Mouse (Mus musculus): ENCODE data around the gene 4930402H24Rik. TPM values are rescaled to one million over a fixed set of nuclear protein-coding genes. Genes with fewer than 3 reads are reported as not detected.

The 4930402H24Rik gene
- polyA plus RNA-seq, 1 experiment, result 67.2 TPM

DNA sequence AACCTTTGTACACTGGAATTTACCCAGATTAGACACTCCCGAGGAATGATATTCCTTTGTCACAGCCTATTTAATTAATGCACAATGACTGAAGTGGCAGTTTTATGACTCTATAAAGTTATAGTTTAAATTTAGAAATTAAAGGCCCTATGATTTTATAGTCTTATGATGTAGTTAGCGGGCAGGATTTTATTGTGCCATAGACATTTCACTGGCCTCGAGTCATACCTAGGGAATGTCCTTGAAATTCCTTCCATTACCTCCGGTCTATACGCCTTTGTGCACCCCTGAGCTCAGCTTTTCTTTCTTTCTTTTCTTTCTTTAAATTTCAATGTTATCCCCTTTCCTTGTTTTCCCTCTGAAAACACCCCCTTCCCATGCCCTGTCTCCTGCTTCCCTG, 35.3 kb downstream of the 4930402H24Rik start:
- TF ChIP-seq CTCF (IDR thresholded peaks at IDR 0.05; ENCODE audit: borderline replicate concordance, insufficient read depth, low read length), result no peak
- TF ChIP-seq POLR2A (IDR thresholded peaks at IDR 0.05; ENCODE audit: low read depth, low read length), result no peak
- peaks cover 3% of the 10 kb centered on the region; the same call in 1 of the 2 replicates for H3K4me1 ChIP-seq (ENCODE audit: control insufficient read depth, insufficient read depth, low read length)
- no peak overlapping the region for H3K27ac ChIP-seq (ENCODE audit: insufficient read depth, low read length)
- H3K4me3 ChIP-seq (ENCODE audit: insufficient read depth, low read length), result no peak overlapping the region

DNA sequence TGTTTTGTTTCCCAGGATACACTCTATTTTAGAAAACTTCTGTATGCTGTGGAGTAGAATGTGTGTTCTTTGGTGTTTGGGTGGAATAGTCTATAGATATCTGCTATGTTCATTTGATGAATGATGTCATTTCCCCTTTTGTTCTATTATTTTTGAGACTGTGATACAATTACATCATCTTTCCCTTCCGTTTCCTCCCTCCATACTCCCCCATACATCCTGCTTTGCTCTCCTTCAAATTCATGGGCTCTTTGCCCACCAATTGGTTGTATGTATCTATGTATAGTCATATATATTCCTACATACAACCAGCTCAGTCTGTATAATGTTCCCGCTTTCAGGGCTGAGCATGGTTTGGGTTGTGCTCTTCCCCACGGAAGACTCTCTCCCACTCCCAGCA, 44.1 kb downstream of the 4930402H24Rik start:
- no peak overlapping the region for H3K4me3 ChIP-seq (ENCODE audit: insufficient read depth, low read length)
- TF ChIP-seq CTCF (IDR thresholded peaks at IDR 0.05; ENCODE audit: borderline replicate concordance, insufficient read depth, low read length) (no peak), POLR2A (IDR thresholded peaks at IDR 0.05; ENCODE audit: low read depth, low read length) (no peak)
- no peaks in the 10 kb centered on the region for H3K4me1 ChIP-seq (ENCODE audit: control insufficient read depth, insufficient read depth, low read length)
- H3K27ac ChIP-seq (ENCODE audit: insufficient read depth, low read length), result no peak overlapping the region

DNA sequence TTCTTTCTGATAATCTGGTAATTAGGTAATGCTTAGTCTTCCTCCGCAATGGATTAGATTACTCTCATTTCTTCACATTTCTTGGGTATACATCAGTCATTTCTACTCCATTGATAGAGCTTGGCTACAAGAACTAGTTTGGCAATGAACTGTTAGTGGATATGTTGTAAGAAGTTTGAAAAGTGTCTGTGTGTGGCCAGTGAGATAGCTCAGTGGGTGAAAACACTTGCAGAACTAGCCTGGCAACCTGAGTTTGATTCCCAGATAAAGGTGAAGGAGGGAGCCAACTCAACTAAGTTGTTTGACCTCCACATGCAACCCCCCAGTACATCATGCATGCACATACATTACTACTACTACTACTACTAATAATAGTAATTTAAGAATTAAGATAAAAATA, 53.2 kb downstream of the 4930402H24Rik start:
- TF ChIP-seq CTCF (IDR thresholded peaks at IDR 0.05; ENCODE audit: borderline replicate concordance, insufficient read depth, low read length) (no peak), POLR2A (IDR thresholded peaks at IDR 0.05; ENCODE audit: low read depth, low read length) (no peak)

DNA sequence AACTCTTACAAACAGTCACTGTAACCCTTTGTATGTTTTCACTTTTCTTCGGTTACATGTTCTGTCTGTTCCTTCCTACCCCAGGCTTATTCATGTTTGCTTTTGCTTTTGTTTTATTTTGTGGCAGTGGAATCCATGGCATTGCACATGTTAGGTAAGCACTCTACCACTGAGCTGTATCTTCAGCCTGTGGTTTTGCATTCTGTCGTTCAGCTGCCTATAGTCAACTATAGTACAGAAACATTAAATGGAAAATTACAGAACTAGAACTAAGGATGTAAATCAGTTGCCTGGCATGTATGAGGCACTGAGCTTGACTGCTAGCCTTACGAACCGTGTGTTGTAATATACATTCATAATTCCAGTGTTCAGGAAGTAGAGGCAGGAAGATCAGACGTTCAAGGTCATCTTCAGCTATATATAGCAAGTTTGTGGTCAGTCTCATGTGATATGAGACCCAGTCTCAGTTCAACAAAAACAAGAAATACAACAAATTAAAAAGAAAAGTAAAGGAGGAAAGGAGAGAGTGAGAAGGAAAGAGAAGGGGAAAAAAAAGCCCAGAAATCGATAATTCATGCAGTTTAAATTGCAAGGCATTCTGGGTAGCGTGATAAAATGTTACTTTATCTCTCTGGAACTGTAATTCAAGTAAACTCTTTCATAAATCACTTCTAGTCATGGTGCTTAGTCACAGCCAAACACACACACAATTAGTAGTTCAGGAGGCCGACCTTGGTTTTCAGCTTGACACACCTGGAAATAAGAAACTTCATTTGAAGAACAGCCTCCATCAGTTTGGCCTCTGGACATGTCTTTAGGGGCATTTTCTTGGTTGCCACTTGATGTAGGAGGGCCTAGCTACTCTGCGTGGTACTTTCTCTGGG, 54.6 kb downstream of the 4930402H24Rik start:
- TF ChIP-seq POLR2A (IDR thresholded peaks at IDR 0.05; ENCODE audit: low read depth, low read length), result no peak
- TF ChIP-seq CTCF (IDR thresholded peaks at IDR 0.05; ENCODE audit: borderline replicate concordance, insufficient read depth, low read length), result no peak
- no peaks in the 10 kb centered on the region for H3K4me1 ChIP-seq (ENCODE audit: control insufficient read depth, insufficient read depth, low read length)
- no peak overlapping the region for H3K4me3 ChIP-seq (ENCODE audit: insufficient read depth, low read length)
- H3K27ac ChIP-seq (ENCODE audit: insufficient read depth, low read length), result no peak overlapping the region

More for the DNA sequence above, 53.2 kb downstream of the 4930402H24Rik start:
- Histone ChIP-seq H3K4me1 (ENCODE audit: control insufficient read depth, insufficient read depth, low read length) (no peaks in the 10 kb centered on the region), H3K27ac (ENCODE audit: insufficient read depth, low read length) (no peak overlapping the region), H3K4me3 (ENCODE audit: insufficient read depth, low read length) (no peak overlapping the region)

- Histone ChIP-seq H3K27ac (ENCODE audit: insufficient read depth, low read length) (no peak overlapping the region), H3K4me3 (ENCODE audit: insufficient read depth, low read length) (no peak overlapping the region), H3K4me1 (ENCODE audit: control insufficient read depth, insufficient read depth, low read length) (no peaks in the 10 kb centered on the region)
- TF ChIP-seq POLR2A (IDR thresholded peaks at IDR 0.05; ENCODE audit: low read depth, low read length) (no peak), CTCF (IDR thresholded peaks at IDR 0.05; ENCODE audit: borderline replicate concordance, insufficient read depth, low read length) (no peak)
Observed at GRCm38 (mm10) chr2:130849688-130850087, 56.5 kb downstream of the 4930402H24Rik start.

GRCm38 (mm10) chr2:130848313-130848712, 57.9 kb downstream of the 4930402H24Rik start:
- Histone ChIP-seq H3K27ac (ENCODE audit: insufficient read depth, low read length) (no peak overlapping the region), H3K4me1 (ENCODE audit: control insufficient read depth, insufficient read depth, low read length) (no peaks in the 10 kb centered on the region), H3K4me3 (ENCODE audit: insufficient read depth, low read length) (no peak overlapping the region)
- TF ChIP-seq POLR2A (IDR thresholded peaks at IDR 0.05; ENCODE audit: low read depth, low read length), result no peak

- no peaks in the 10 kb centered on the region for H3K4me1 ChIP-seq (ENCODE audit: control insufficient read depth, insufficient read depth, low read length)
- H3K4me3 ChIP-seq (ENCODE audit: insufficient read depth, low read length), result no peak overlapping the region
- TF ChIP-seq CTCF (IDR thresholded peaks at IDR 0.05; ENCODE audit: borderline replicate concordance, insufficient read depth, low read length) (no peak), POLR2A (IDR thresholded peaks at IDR 0.05; ENCODE audit: low read depth, low read length) (no peak)
- no peak overlapping the region for H3K27ac ChIP-seq (ENCODE audit: insufficient read depth, low read length)
Observed at GRCm38 (mm10) chr2:130843623-130844022, 62.6 kb downstream of the 4930402H24Rik start.

- no peak overlapping the region for H3K27ac ChIP-seq (ENCODE audit: insufficient read depth, low read length)
- H3K4me3 ChIP-seq (ENCODE audit: insufficient read depth, low read length), result no peak overlapping the region
- TF ChIP-seq POLR2A (IDR thresholded peaks at IDR 0.05; ENCODE audit: low read depth, low read length), result no peak
- TF ChIP-seq CTCF (IDR thresholded peaks at IDR 0.05; ENCODE audit: borderline replicate concordance, insufficient read depth, low read length), result no peak
- H3K4me1 ChIP-seq (ENCODE audit: control insufficient read depth, insufficient read depth, low read length), result peaks cover 2% of the 10 kb centered on the region; the same call in 1 of the 2 replicates
Observed at GRCm38 (mm10) chr2:130840846-130841245, 65.4 kb downstream of the 4930402H24Rik start.

GRCm38 (mm10) chr2:130839874-130840661, 66.1 kb downstream of the 4930402H24Rik start:
- peak overlapping the region; percentile 92 for H3K4me3 ChIP-seq (ENCODE audit: insufficient read depth, low read length)
- peaks cover 2% of the 10 kb centered on the region; the same call in 1 of the 2 replicates for H3K4me1 ChIP-seq (ENCODE audit: control insufficient read depth, insufficient read depth, low read length)
- peak overlapping the region; percentile 63 for H3K27ac ChIP-seq (ENCODE audit: insufficient read depth, low read length)
- TF ChIP-seq POLR2A (IDR thresholded peaks at IDR 0.05; ENCODE audit: low read depth, low read length) (peak; percentile 87), CTCF (IDR thresholded peaks at IDR 0.05; ENCODE audit: borderline replicate concordance, insufficient read depth, low read length) (no peak)

- Histone ChIP-seq H3K4me1 (ENCODE audit: control insufficient read depth, insufficient read depth, low read length) (peaks cover 2% of the 10 kb centered on the region; the same call in 1 of the 2 replicates), H3K27ac (ENCODE audit: insufficient read depth, low read length) (peak overlapping the region; percentile 63), H3K4me3 (ENCODE audit: insufficient read depth, low read length) (peak overlapping the region; percentile 92)
- TF ChIP-seq CTCF (IDR thresholded peaks at IDR 0.05; ENCODE audit: borderline replicate concordance, insufficient read depth, low read length), result 0 out of 2 replicates have a peak, but pooled peaks have one; percentile 10
- TF ChIP-seq POLR2A (IDR thresholded peaks at IDR 0.05; ENCODE audit: low read depth, low read length), result no peak
Observed at GRCm38 (mm10) chr2:130839528-130839873, 66.7 kb downstream of the 4930402H24Rik start.
